Mouse (Mus musculus) MEL (cell line): ENCODE data around the gene Trim13. TPM values are rescaled to one million over a fixed set of nuclear protein-coding genes. Genes with fewer than 3 reads are reported as not detected.

Experiments
- DNase-seq: peaks from one replicate; pipeline ENCODE4 v3.0.0; 2011; ENCODE audit warnings: low read depth, low spot score
- H3K27ac ChIP-seq: 2 replicates; pipeline ENCODE4 v1.5.1; 2012; ENCODE audit warnings: low read depth, mild to moderate bottlenecking, control low read depth, low read length, moderate library complexity; ENCODE audit not compliant: control insufficient read depth
- H3K27me3 ChIP-seq, 2 experiments: fragments of 150-350 bp in 1 of 2; sonication (generic) in 1 of 2; 2 replicates each; pipeline ENCODE4 v1.6.1; 2012; ENCODE audit warnings: low read length in 2 of 2, mild to moderate bottlenecking in 2 of 2, improper control_type of control experiment in 1 of 2, moderate library complexity in 1 of 2; ENCODE audit not compliant: insufficient read depth in 2 of 2, control insufficient read depth in 1 of 2
- H3K36me3 ChIP-seq, 2 experiments: 2 replicates each; pipeline ENCODE4 v1.6.1; 2012 to 2014; ENCODE audit warnings: low read length in 2 of 2, improper control_type of control experiment in 1 of 2, inconsistent platforms in 1 of 2, mild to moderate bottlenecking in 1 of 2; ENCODE audit not compliant: insufficient read depth in 2 of 2, control insufficient read depth in 1 of 2
- H3K4me1 ChIP-seq, 2 experiments: fragments of 150-350 bp in 1 of 2; sonication (generic) in 1 of 2; 2 replicates each; pipeline ENCODE4 v1.6.1; 2012; ENCODE audit warnings: low read length in 2 of 2, improper control_type of control experiment in 1 of 2, mild to moderate bottlenecking in 1 of 2; ENCODE audit not compliant: insufficient read depth in 2 of 2, control insufficient read depth in 1 of 2
- H3K4me3 ChIP-seq, 2 experiments: fragments of 150-350 bp in 1 of 2; sonication (generic) in 1 of 2; 2 replicates each; pipeline ENCODE4 v1.5.1; 2012; ENCODE audit warnings: low read depth in 2 of 2, low read length in 2 of 2, mild to moderate bottlenecking in 2 of 2, moderate library complexity in 2 of 2, control low read depth in 1 of 2, improper control_type of control experiment in 1 of 2; ENCODE audit not compliant: control insufficient read depth in 1 of 2, insufficient read depth in 1 of 2
- H3K79me2 ChIP-seq: 2 replicates; pipeline ENCODE4 v1.6.1; 2012; ENCODE audit warnings: mild to moderate bottlenecking, low read length, moderate library complexity; ENCODE audit not compliant: control insufficient read depth, poor library complexity, insufficient read depth
- H3K9ac ChIP-seq: 2 replicates; pipeline ENCODE4 v1.6.1; 2012; ENCODE audit warnings: low read depth, mild to moderate bottlenecking, control low read depth, low read length, moderate library complexity; ENCODE audit not compliant: control insufficient read depth, poor library complexity, severe bottlenecking
- H3K9me3 ChIP-seq: fragments of 150-350 bp; sonication (generic); replicated peaks from 2 replicates; pipeline ENCODE4 v1.6.1; 2012; ENCODE audit warnings: mild to moderate bottlenecking, low read length, improper control_type of control experiment, moderate library complexity; ENCODE audit not compliant: insufficient read depth
- BHLHE40 ChIP-seq: IDR thresholded peaks from 2 replicates; pipeline ENCODE4 v1.6.1; 2012; ENCODE audit warnings: low read depth, mild to moderate bottlenecking, inconsistent platforms, low read length, improper control_type of control experiment, borderline replicate concordance
- CHD1 ChIP-seq: IDR thresholded peaks from 2 replicates; pipeline ENCODE4 v1.6.1; 2012; ENCODE audit warnings: low read depth, mild to moderate bottlenecking, inconsistent platforms, low read length, improper control_type of control experiment
- CHD2 ChIP-seq: IDR thresholded peaks from 2 replicates; pipeline ENCODE4 v1.6.1; 2011; ENCODE audit warnings: low read length, improper control_type of control experiment
- CTCF ChIP-seq, 3 experiments: IDR thresholded peaks in 2 of 3; conservative IDR thresholded peaks in 1 of 3; 2 replicates each; pipeline ENCODE4 v1.5.1; 2011 to 2012; ENCODE audit warnings: low read length in 3 of 3, low read depth in 2 of 3, mild to moderate bottlenecking in 2 of 3, improper control_type of control experiment in 1 of 3, inconsistent platforms in 1 of 3, mixed read lengths in 1 of 3, moderate library complexity in 1 of 3; ENCODE audit not compliant: control insufficient read depth in 1 of 3, insufficient read depth in 1 of 3, poor library complexity in 1 of 3, severe bottlenecking in 1 of 3
- E2F4 ChIP-seq: IDR thresholded peaks from 2 replicates; pipeline ENCODE4 v1.6.1; 2011; ENCODE audit warnings: low read depth, low read length, improper control_type of control experiment, borderline replicate concordance
- ELF1 ChIP-seq: IDR thresholded peaks from 2 replicates; pipeline ENCODE4 v1.6.1; 2014; ENCODE audit warnings: low read depth, mild to moderate bottlenecking, inconsistent platforms, low read length, improper control_type of control experiment, moderate library complexity
- EP300 ChIP-seq, 2 experiments: IDR thresholded peaks; 2 replicates each; pipeline ENCODE4 v1.6.1; 2011; ENCODE audit warnings: improper control_type of control experiment in 2 of 2, low read length in 2 of 2, low read depth in 1 of 2, mild to moderate bottlenecking in 1 of 2
- ETS1 ChIP-seq: IDR thresholded peaks from 2 replicates; pipeline ENCODE4 v1.6.1; 2012; ENCODE audit warnings: low read depth, mild to moderate bottlenecking, inconsistent platforms, low read length, improper control_type of control experiment, moderate library complexity
- GABPA ChIP-seq: IDR thresholded peaks from 2 replicates; pipeline ENCODE4 v1.6.1; 2012; ENCODE audit warnings: low read depth, mild to moderate bottlenecking, inconsistent platforms, low read length, improper control_type of control experiment, moderate library complexity
- GATA1 ChIP-seq: IDR thresholded peaks from 2 replicates; pipeline ENCODE4 v1.6.1; 2011; ENCODE audit warnings: low read depth, low read length, improper control_type of control experiment
- HCFC1 ChIP-seq: IDR thresholded peaks from 2 replicates; pipeline ENCODE4 v1.6.1; 2012; ENCODE audit warnings: low read depth, mild to moderate bottlenecking, inconsistent platforms, low read length, improper control_type of control experiment, moderate library complexity
- JUND ChIP-seq: IDR thresholded peaks from 2 replicates; pipeline ENCODE4 v1.6.1; 2011; ENCODE audit warnings: low read depth, mild to moderate bottlenecking, improper control_type of control experiment, low read length
- KAT2A ChIP-seq: conservative IDR thresholded peaks from 2 replicates; pipeline ENCODE4 v1.6.1; 2012; ENCODE audit warnings: low read depth, low read length, improper control_type of control experiment, inconsistent platforms
- MAFK ChIP-seq: IDR thresholded peaks from 2 replicates; pipeline ENCODE4 v1.6.1; 2011; ENCODE audit warnings: low read depth, mild to moderate bottlenecking, low read length, improper control_type of control experiment, borderline replicate concordance
- MAX ChIP-seq: IDR thresholded peaks from 2 replicates; pipeline ENCODE4 v1.6.1; 2011; ENCODE audit warnings: low read length, improper control_type of control experiment
- MAZ ChIP-seq: IDR thresholded peaks from 2 replicates; pipeline ENCODE4 v1.6.1; 2012; ENCODE audit warnings: low read depth, mild to moderate bottlenecking, inconsistent platforms, low read length, improper control_type of control experiment
- MEF2A ChIP-seq: IDR thresholded peaks from 2 replicates; pipeline ENCODE4 v1.6.1; 2014; ENCODE audit warnings: low read depth, mild to moderate bottlenecking, inconsistent platforms, low read length, improper control_type of control experiment; ENCODE audit not compliant: poor library complexity, insufficient replicate concordance, severe bottlenecking; ENCODE audit errors: extremely low read depth
- MXI1 ChIP-seq: IDR thresholded peaks from 2 replicates; pipeline ENCODE4 v1.6.1; 2011; ENCODE audit warnings: mild to moderate bottlenecking, low read depth, low read length, improper control_type of control experiment
- MYB ChIP-seq: IDR thresholded peaks from 2 replicates; pipeline ENCODE4 v1.6.1; 2011; ENCODE audit warnings: mild to moderate bottlenecking, low read depth, low read length, improper control_type of control experiment
- MYC ChIP-seq: IDR thresholded peaks from 2 replicates; pipeline ENCODE4 v1.6.1; 2011; ENCODE audit warnings: low read depth, mild to moderate bottlenecking, low read length, improper control_type of control experiment, moderate library complexity
- NELFE ChIP-seq: IDR thresholded peaks from 2 replicates; pipeline ENCODE4 v1.6.1; 2011; ENCODE audit warnings: low read depth, low read length, improper control_type of control experiment
- NRF1 ChIP-seq: IDR thresholded peaks from 2 replicates; pipeline ENCODE4 v1.6.1; 2014; ENCODE audit warnings: low read depth, mild to moderate bottlenecking, inconsistent platforms, low read length, improper control_type of control experiment, moderate library complexity; ENCODE audit not compliant: poor library complexity, insufficient read depth, severe bottlenecking
- POLR2A ChIP-seq, 2 experiments: IDR thresholded peaks; 2 replicates each; pipeline ENCODE4 v1.6.1; 2011 to 2012; ENCODE audit warnings: low read length in 2 of 2, mild to moderate bottlenecking in 2 of 2, control low read depth in 1 of 2, improper control_type of control experiment in 1 of 2, low read depth in 1 of 2, moderate library complexity in 1 of 2; ENCODE audit not compliant: control insufficient read depth in 1 of 2, insufficient read depth in 1 of 2, poor library complexity in 1 of 2
- POLR2AphosphoS2 ChIP-seq: IDR thresholded peaks from 2 replicates; pipeline ENCODE4 v1.6.1; 2011; ENCODE audit warnings: low read length, improper control_type of control experiment
- POLR2AphosphoS5 ChIP-seq: IDR thresholded peaks from 2 replicates; pipeline ENCODE4 v1.6.1; 2012; ENCODE audit warnings: low read depth, borderline replicate concordance, mild to moderate bottlenecking, inconsistent platforms, low read length, moderate library complexity, mixed read lengths
- RCOR1 ChIP-seq: IDR thresholded peaks from 2 replicates; pipeline ENCODE4 v1.6.1; 2012; ENCODE audit warnings: low read depth, mild to moderate bottlenecking, inconsistent platforms, low read length, improper control_type of control experiment
- SIN3A ChIP-seq: IDR thresholded peaks from 2 replicates; pipeline ENCODE4 v1.6.1; 2012; ENCODE audit warnings: low read length, improper control_type of control experiment, inconsistent platforms
- SMC3 ChIP-seq: IDR thresholded peaks from 2 replicates; pipeline ENCODE4 v1.6.1; 2011; ENCODE audit warnings: low read depth, low read length, improper control_type of control experiment
- TBP ChIP-seq: IDR thresholded peaks from 2 replicates; pipeline ENCODE4 v1.8.0; 2011; ENCODE audit warnings: low read depth, low read length, improper control_type of control experiment
- TCF12 ChIP-seq: IDR thresholded peaks from 2 replicates; pipeline ENCODE4 v1.6.1; 2014; ENCODE audit warnings: low read depth, mild to moderate bottlenecking, inconsistent platforms, low read length, improper control_type of control experiment, moderate library complexity
- UBTF ChIP-seq: IDR thresholded peaks from 2 replicates; pipeline ENCODE4 v1.6.1; 2012; ENCODE audit warnings: low read depth, mild to moderate bottlenecking, inconsistent platforms, low read length, improper control_type of control experiment, moderate library complexity, borderline replicate concordance; ENCODE audit not compliant: insufficient read depth
- USF1 ChIP-seq: IDR thresholded peaks from 2 replicates; pipeline ENCODE4 v1.6.1; 2014; ENCODE audit warnings: low read depth, mild to moderate bottlenecking, inconsistent platforms, low read length, improper control_type of control experiment, moderate library complexity
- ZC3H11A ChIP-seq: IDR thresholded peaks from 2 replicates; pipeline ENCODE4 v1.6.1; 2012; ENCODE audit warnings: low read depth, mild to moderate bottlenecking, inconsistent platforms, low read length, improper control_type of control experiment
- ZKSCAN1 ChIP-seq: IDR thresholded peaks from 2 replicates; pipeline ENCODE4 v1.6.1; 2012; ENCODE audit warnings: low read depth, mild to moderate bottlenecking, inconsistent platforms, low read length, improper control_type of control experiment, moderate library complexity
- ZMIZ1 ChIP-seq: IDR thresholded peaks from 2 replicates; pipeline ENCODE4 v1.6.1; 2012; ENCODE audit warnings: low read depth, mild to moderate bottlenecking, inconsistent platforms, low read length, improper control_type of control experiment, moderate library complexity
- polyA plus RNA-seq, 2 experiments: library from polyadenylated mRNA; stranded (reverse) in 1 of 2; unstranded in 1 of 2; fragments of >175 nt in 1 of 2; fragments of >200 nt in 1 of 2; gene quantifications; 2 replicates each; pipeline versions ENCODE4 v1.2.1 to v1.2.4; 2012; ENCODE audit warnings: low replicate concordance in 2 of 2, low read depth in 1 of 2; ENCODE audit not compliant: insufficient read length in 2 of 2, insufficient read depth in 1 of 2, missing spikeins in 1 of 2
- total RNA-seq: library from RNA; depleted of rRNA; stranded (reverse); fragments of 300-350 nt; gene quantifications from 2 replicates; pipeline ENCODE4 v1.2.3, GENCODE M21; 2012

The Trim13 gene
- total and polyA plus RNA-seq, 3 experiments, result 4.8 to 5.4 TPM; not detected in 1

DNA sequence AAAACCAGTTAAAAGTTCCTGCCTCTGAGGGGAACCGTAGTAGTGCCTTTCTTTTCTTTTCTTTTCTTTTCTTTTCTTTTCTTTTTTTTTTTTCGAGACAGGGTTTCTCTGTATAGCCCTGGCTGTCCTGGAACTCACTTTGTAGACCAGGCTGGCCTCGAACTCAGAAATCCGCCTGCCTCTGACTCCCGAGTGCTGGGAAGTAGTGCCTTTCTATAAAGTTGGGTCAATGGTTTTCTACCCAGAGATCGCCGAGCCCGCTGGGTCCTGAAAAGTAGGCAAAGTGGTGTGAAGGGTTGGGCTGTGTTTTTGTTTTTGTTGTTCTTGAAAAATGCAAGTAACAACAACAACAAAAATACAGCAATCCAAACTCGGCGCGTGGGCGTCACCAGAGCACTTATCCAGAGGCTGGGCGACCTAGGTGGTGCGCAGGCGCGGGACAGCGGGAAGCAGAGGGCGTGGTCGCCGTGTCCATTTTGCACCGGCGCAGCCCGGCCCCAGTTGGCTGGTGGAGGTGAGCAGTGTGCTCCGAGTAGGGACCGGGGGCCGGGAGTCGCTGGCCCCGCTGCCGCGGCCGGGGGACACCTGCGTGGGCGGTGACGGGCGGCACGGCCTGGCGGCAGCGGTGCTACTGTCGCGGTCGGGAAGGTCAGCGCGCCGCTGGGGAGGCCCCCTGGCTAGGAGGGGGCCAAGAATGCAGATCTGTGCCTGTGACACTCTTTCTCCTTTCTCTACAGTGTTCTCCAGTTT, 1.2 kb downstream of the Trim13 start:
- H3K79me2 ChIP-seq, result peaks cover 1% of the 10 kb centered on the region; the same call in 1 of the 2 replicates
- H3K36me3 ChIP-seq, result peaks cover 0 to 8% of the 10 kb centered on the region in 2 experiments; a peak in 2 of 4 replicates
- H3K4me1 ChIP-seq, result peaks cover 0 to 10% of the 10 kb centered on the region in 2 experiments; a peak in 3 of 4 replicates
- H3K9ac ChIP-seq, result peak overlapping the region; percentile 96
- H3K27me3 ChIP-seq, result no peaks in the 10 kb centered on the region
- no peaks in the 10 kb centered on the region for H3K9me3 ChIP-seq
- TF ChIP-seq EP300 (IDR thresholded peaks at IDR 0.05; ENCODE audit: low read depth in 1 of 2, low read length in 2 of 2), result 0 out of 4 replicates have a peak, but pooled peaks have one; percentile 4 to 12
- TF ChIP-seq HCFC1, result no peak
- TF ChIP-seq UBTF, result no peak
- TF ChIP-seq BHLHE40, result no peak
- peak; percentile 53; the same call in 1 of the 2 replicates for TF ChIP-seq TCF12
- TF ChIP-seq MYC, result no peak
- no peak for TF ChIP-seq POLR2AphosphoS5
- TF ChIP-seq ZMIZ1, result peak; percentile 72; the same call in 1 of the 2 replicates
- 0 out of 2 replicates have a peak, but pooled peaks have one; percentile 23 for TF ChIP-seq USF1
- peak; percentile 85 to 87 for TF ChIP-seq POLR2A (IDR thresholded peaks at IDR 0.05; ENCODE audit: control insufficient read depth in 1 of 2, insufficient read depth in 1 of 2, low read depth in 1 of 2, low read length in 2 of 2, poor library complexity in 1 of 2)
- no peak for TF ChIP-seq SMC3
- TF ChIP-seq RCOR1, result no peak
- TF ChIP-seq ELF1, result no peak
- no peak for TF ChIP-seq MAFK
- peak; percentile 61; the same call in 1 of the 2 replicates for TF ChIP-seq MAZ
- no peak; the same call in 1 of the 2 replicates for TF ChIP-seq MAX
- TF ChIP-seq GABPA, result no peak
- TF ChIP-seq NELFE, result peak; percentile 78
- TF ChIP-seq MYB, result no peak
- TF ChIP-seq E2F4, result no peak
- peak; percentile 95 for TF ChIP-seq NRF1
- TF ChIP-seq MEF2A, result no peak
- TF ChIP-seq ZKSCAN1, result no peak
- TF ChIP-seq JUND, result no peak
- no peak for TF ChIP-seq ZC3H11A
- TF ChIP-seq SIN3A, result no peak
- no peak for TF ChIP-seq CTCF (IDR thresholded peaks at IDR 0.05 in 2 of 3, conservative IDR thresholded peaks at IDR 0.05 in 1 of 3; ENCODE audit: control insufficient read depth in 1 of 3, insufficient read depth in 1 of 3, low read depth in 2 of 3, low read length in 3 of 3, poor library complexity in 1 of 3, severe bottlenecking in 1 of 3)
- no peak for TF ChIP-seq CHD1
- peak; percentile 25; the same call in 1 of the 2 replicates for TF ChIP-seq POLR2AphosphoS2
- TF ChIP-seq GATA1, result no peak
- no peak for TF ChIP-seq KAT2A
- TF ChIP-seq ETS1, result no peak
- no peak for TF ChIP-seq CHD2
- no peak for TF ChIP-seq TBP
- no peak for TF ChIP-seq MXI1
- H3K27ac ChIP-seq, result peak overlapping the region; percentile 37
- peak overlapping the region; percentile 95 to 96 for H3K4me3 ChIP-seq
- peak; percentile 91 for DNase-seq
